Mouse (Mus musculus): ENCODE measurements around the gene Them5.

Gene Them5

GRCm38 (mm10) chr3:94341959-94342422, at the start of gene Them5:
Gene Them5, plus strand, starts transcription at chr3:94342099.
- DNase-seq (ENCODE audit: low spot score in 2 of 2): no peak

- DNase-seq (ENCODE audit: low spot score in 2 of 2): no peak
Measured at GRCm38 (mm10) chr3:94305457-94305856, 36.4 kb upstream of the Them5 start.

- no peak for DNase-seq (ENCODE audit: low spot score in 2 of 2)
Measured at GRCm38 (mm10) chr3:94306975-94307374, 34.9 kb upstream of the Them5 start.

- peak; percentile 77 to 85 for DNase-seq (ENCODE audit: low spot score in 2 of 2)
Measured at GRCm38 (mm10) chr3:94309633-94310363, 32.1 kb upstream of the Them5 start, which contains the start of gene Them4. Gene Them4, plus strand, starts transcription at chr3:94310089.

GRCm38 (mm10) chr3:94310491-94310890, 31.4 kb upstream of the Them5 start:
- no peak for DNase-seq (ENCODE audit: low spot score in 2 of 2)

- no peak for DNase-seq (ENCODE audit: low spot score in 2 of 2)
Measured at GRCm38 (mm10) chr3:94310911-94311310, 31.0 kb upstream of the Them5 start.

- no peak for DNase-seq (ENCODE audit: low spot score in 2 of 2)
Measured at GRCm38 (mm10) chr3:94311376-94311775, 30.5 kb upstream of the Them5 start.

- peak in 1 of 2 experiments; percentile 27 for DNase-seq (ENCODE audit: low spot score in 2 of 2)
Measured at GRCm38 (mm10) chr3:94328681-94329080, 13.2 kb upstream of the Them5 start.

GRCm38 (mm10) chr3:94334442-94334841, 7.5 kb upstream of the Them5 start:
- no peak for DNase-seq (ENCODE audit: low spot score in 2 of 2)

- DNase-seq (ENCODE audit: low spot score in 2 of 2): no peak
Measured at GRCm38 (mm10) chr3:94338522-94338921, 3.4 kb upstream of the Them5 start.

GRCm38 (mm10) chr3:94342552-94342951, 653 bp downstream of the Them5 start:
- DNase-seq (ENCODE audit: low spot score in 2 of 2): no peak

GRCm38 (mm10) chr3:94344182-94344581, 2.3 kb downstream of the Them5 start:
- DNase-seq (ENCODE audit: low spot score in 2 of 2): no peak

GRCm38 (mm10) chr3:94344897-94345296, 3.0 kb downstream of the Them5 start:
- no peak for DNase-seq (ENCODE audit: low spot score in 2 of 2)

GRCm38 (mm10) chr3:94348146-94348545, 6.2 kb downstream of the Them5 start:
- DNase-seq (ENCODE audit: low spot score in 2 of 2): peak in 1 of 2 experiments; percentile 36

GRCm38 (mm10) chr3:94360812-94361211, 18.9 kb downstream of the Them5 start:
- DNase-seq (ENCODE audit: low spot score in 2 of 2): no peak

GRCm38 (mm10) chr3:94362138-94362537, 20.2 kb downstream of the Them5 start, which contains the start of gene C2cd4d:
Gene C2cd4d, plus strand, starts transcription at chr3:94362438.
- DNase-seq (ENCODE audit: low spot score in 2 of 2): no peak

GRCm38 (mm10) chr3:94363291-94364153, 21.6 kb downstream of the Them5 start:
- no peak for DNase-seq (ENCODE audit: low spot score in 2 of 2)

GRCm38 (mm10) chr3:94364154-94364526, 22.2 kb downstream of the Them5 start:
- no peak for DNase-seq (ENCODE audit: low spot score in 2 of 2)

- DNase-seq (ENCODE audit: low spot score in 2 of 2): peak; percentile 69 to 82
Measured at GRCm38 (mm10) chr3:94366761-94367160, 24.9 kb downstream of the Them5 start.

GRCm38 (mm10) chr3:94367511-94367910, 25.6 kb downstream of the Them5 start:
- no peak for DNase-seq (ENCODE audit: low spot score in 2 of 2)

GRCm38 (mm10) chr3:94368631-94369030, 26.7 kb downstream of the Them5 start:
- DNase-seq (ENCODE audit: low spot score in 2 of 2): peak in 1 of 2 experiments; percentile 31

GRCm38 (mm10) chr3:94369709-94370108, 27.8 kb downstream of the Them5 start:
- DNase-seq (ENCODE audit: low spot score in 2 of 2): no peak

GRCm38 (mm10) chr3:94371637-94372036, 29.7 kb downstream of the Them5 start:
- DNase-seq (ENCODE audit: low spot score in 2 of 2): no peak

All from thymus, postnatal 10 days (tissue).